Mouse (Mus musculus) forebrain, embryonic 14.5 days (tissue): ENCODE measurements at regions not wholly inside any gene's neighbourhood (a gene's known extent, or its start where the extent isn't known, plus 50 kb on each side); places are given as distances from the start of the nearest gene placed in this dataset.

Experiments used
- ATAC-seq: fragments of 200-750 bp; cut with Nextera tagmentation; 2 replicates; pipeline ENCODE4 v1.8.0; 2017; ENCODE audit warnings: mild to moderate bottlenecking, moderate library complexity
- DNase-seq: peaks from one replicate; pipeline ENCODE4 v3.0.0-alpha.2; 2015; ENCODE audit warnings: low spot score
- H3K27ac ChIP-seq: fragments of 300-500 bp; sonication (generic); 2 replicates; pipeline ENCODE4 v1.5.1; 2014; ENCODE audit warnings: low read depth, mild to moderate bottlenecking, control low read depth, low read length, moderate library complexity
- H3K27me3 ChIP-seq: fragments of 300-500 bp; sonication (generic); replicated peaks from 2 replicates; pipeline ENCODE4 v1.6.1; 2014; ENCODE audit warnings: low read length, control low read depth, mixed read lengths; ENCODE audit not compliant: control insufficient read depth, insufficient read depth
- H3K36me3 ChIP-seq: fragments of 300-500 bp; sonication (generic); 2 replicates; pipeline ENCODE4 v1.6.1; 2014; ENCODE audit warnings: low read length, control low read depth; ENCODE audit not compliant: control insufficient read depth, insufficient read depth
- H3K4me1 ChIP-seq: fragments of 300-500 bp; sonication (generic); 2 replicates; pipeline ENCODE4 v1.6.1; 2014; ENCODE audit warnings: antibody characterized with exemption, low read length, control low read depth; ENCODE audit not compliant: control insufficient read depth, insufficient read depth
- H3K4me2 ChIP-seq: fragments of 300-500 bp; sonication (generic); 2 replicates; pipeline ENCODE4 v1.6.1; 2014; ENCODE audit warnings: mild to moderate bottlenecking, control low read depth, low read length
- H3K4me3 ChIP-seq: fragments of 300-500 bp; sonication (generic); 2 replicates; pipeline ENCODE4 v1.5.1; 2014; ENCODE audit warnings: low read depth, low read length, control low read depth
- H3K9ac ChIP-seq: fragments of 300-500 bp; sonication (generic); 2 replicates; pipeline ENCODE4 v1.6.1; 2014; ENCODE audit warnings: mild to moderate bottlenecking, low read length, control low read depth, moderate library complexity
- H3K9me3 ChIP-seq: fragments of 300-500 bp; sonication (generic); replicated peaks from 2 replicates; pipeline ENCODE4 v1.6.1; 2016; ENCODE audit warnings: low read length, control low read depth, mixed read lengths; ENCODE audit not compliant: control insufficient read depth
- WGBS: fragments of 180-500 bp; shearing (Covaris S2); extraction: QIAGEN DNeasy Blood & Tissue Kit; methylation state at CpG from one replicate; pipeline ENCODE4 v1.1.7; 2014; 5-methylcytosine and 5-hydroxymethylcytosine counted together

DNA sequence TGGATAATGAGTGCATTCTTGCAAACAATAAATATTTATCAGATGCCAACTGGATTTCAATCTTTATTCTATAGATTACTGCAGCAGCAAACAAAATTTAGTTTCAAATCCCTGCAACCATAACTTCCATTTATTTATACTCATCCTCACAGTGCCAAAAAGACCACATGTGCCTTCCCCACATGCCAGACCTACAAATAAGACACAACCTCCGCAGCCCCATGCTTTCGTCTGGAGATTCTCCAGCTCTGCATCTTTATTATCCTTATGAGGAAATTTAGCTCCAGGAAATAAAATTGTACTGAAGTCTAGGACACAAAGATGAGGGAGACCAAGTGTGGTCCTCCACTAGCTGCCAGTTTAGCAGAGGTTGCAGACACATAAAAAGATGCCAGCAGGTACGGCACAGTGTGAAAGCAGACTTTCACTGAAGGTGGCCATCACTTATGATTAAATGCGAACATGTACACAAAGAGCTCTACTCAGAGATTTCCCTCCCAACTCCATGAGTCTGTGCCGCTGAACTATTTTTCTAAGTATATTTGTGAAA is 183.4 kb upstream of the Rag2 start:
- no peak overlapping the region for H3K27ac ChIP-seq
- no peaks in the 10 kb centered on the region for H3K4me1 ChIP-seq
- no peak overlapping the region for H3K9ac ChIP-seq
- 93% methylated on average over 5 of the region's 5 CpGs for WGBS
- H3K36me3 ChIP-seq, result no peaks in the 10 kb centered on the region
- no peak overlapping the region for H3K4me3 ChIP-seq
- no peaks in the 10 kb centered on the region for H3K27me3 ChIP-seq
- DNase-seq (no peak), ATAC-seq (no peak)
- no peak overlapping the region for H3K4me2 ChIP-seq
- no peaks in the 10 kb centered on the region for H3K9me3 ChIP-seq

DNA sequence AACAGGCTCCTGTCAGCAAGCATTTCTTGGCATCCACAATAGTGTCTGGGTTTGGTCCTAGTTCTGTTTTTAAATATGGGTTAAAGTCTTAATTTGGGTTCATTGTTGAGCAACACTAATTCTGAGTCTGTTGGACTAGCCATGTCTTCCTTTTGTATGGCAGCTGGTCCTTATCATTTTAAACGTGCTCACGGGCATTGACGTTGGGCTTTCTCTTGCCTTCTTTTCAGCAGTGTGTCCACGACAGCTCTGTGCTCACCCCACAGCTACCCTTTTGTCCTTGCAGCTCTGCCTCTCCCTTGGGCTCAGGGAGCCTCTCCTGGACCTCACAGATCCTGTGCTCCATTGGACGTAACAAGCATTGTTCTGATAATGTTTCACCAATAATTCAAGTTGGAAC is 168.9 kb upstream of the Rag2 start:
- H3K4me1 ChIP-seq, result no peaks in the 10 kb centered on the region
- 76% methylated on average over 5 of the region's 5 CpGs for WGBS
- ATAC-seq (no peak), DNase-seq (no peak)
- H3K9me3 ChIP-seq, result no peaks in the 10 kb centered on the region
- H3K27ac ChIP-seq, result no peak overlapping the region
- no peak overlapping the region for H3K4me3 ChIP-seq
- H3K36me3 ChIP-seq, result no peaks in the 10 kb centered on the region
- no peak overlapping the region for H3K4me2 ChIP-seq
- no peak overlapping the region for H3K9ac ChIP-seq
- H3K27me3 ChIP-seq, result no peaks in the 10 kb centered on the region

DNA sequence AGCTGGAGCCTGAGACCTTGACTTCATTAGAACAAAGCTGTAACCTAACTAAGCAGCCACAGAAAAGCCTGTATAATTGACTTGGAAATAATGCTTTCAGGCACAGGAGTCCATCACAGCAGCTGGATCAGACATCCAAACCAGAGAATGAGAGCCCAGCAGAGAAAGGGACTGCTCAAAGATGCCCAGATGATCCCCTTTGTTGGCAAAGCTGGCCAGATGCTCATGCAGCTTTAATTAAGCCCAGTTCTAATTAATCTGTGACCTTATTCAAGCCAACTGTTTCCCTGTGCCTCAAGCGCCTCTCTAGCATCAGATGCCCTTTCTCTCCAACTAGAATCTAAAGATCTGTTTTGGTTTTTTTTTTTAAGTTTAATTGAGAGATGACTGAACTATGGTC is 165.6 kb upstream of the Rag2 start:
- Histone ChIP-seq H3K9me3 (no peaks in the 10 kb centered on the region), H3K4me2 (no peak overlapping the region), H3K9ac (no peak overlapping the region), H3K27ac (no peak overlapping the region), H3K4me3 (no peak overlapping the region), H3K27me3 (no peaks in the 10 kb centered on the region), H3K4me1 (no peaks in the 10 kb centered on the region; the same call in 1 of the 2 replicates), H3K36me3 (no peaks in the 10 kb centered on the region)
- 42% methylated on average over 1 of the region's 1 CpGs for WGBS
- no peak for ATAC-seq
- no peak for DNase-seq

DNA sequence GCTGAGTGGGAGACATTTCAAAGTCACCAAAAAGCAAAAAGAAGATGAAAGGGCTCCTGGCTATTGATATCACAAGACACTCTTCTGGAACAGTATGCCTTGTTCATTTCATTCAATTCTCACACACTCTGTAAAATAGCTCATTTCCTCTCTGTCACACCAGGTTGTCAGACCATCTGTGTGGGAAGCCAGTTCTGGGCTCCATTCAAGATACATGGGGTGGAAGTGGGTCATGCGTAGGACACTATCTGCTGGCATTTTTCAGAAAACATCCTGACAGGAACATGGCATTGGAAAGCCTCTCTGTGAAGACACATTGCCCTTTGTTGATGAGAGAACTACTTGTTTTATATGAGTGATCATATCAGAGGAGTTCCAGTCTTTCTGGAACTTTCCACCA is 162.1 kb upstream of the Rag2 start:
- Histone ChIP-seq H3K36me3 (no peaks in the 10 kb centered on the region), H3K4me2 (no peak overlapping the region), H3K4me1 (no peaks in the 10 kb centered on the region; the same call in 1 of the 2 replicates), H3K27ac (no peak overlapping the region), H3K4me3 (no peak overlapping the region), H3K9me3 (no peaks in the 10 kb centered on the region), H3K27me3 (no peaks in the 10 kb centered on the region), H3K9ac (no peak overlapping the region)
- WGBS, result 94% methylated on average over 1 of the region's 1 CpGs
- ATAC-seq, result no peak
- DNase-seq, result no peak

DNA sequence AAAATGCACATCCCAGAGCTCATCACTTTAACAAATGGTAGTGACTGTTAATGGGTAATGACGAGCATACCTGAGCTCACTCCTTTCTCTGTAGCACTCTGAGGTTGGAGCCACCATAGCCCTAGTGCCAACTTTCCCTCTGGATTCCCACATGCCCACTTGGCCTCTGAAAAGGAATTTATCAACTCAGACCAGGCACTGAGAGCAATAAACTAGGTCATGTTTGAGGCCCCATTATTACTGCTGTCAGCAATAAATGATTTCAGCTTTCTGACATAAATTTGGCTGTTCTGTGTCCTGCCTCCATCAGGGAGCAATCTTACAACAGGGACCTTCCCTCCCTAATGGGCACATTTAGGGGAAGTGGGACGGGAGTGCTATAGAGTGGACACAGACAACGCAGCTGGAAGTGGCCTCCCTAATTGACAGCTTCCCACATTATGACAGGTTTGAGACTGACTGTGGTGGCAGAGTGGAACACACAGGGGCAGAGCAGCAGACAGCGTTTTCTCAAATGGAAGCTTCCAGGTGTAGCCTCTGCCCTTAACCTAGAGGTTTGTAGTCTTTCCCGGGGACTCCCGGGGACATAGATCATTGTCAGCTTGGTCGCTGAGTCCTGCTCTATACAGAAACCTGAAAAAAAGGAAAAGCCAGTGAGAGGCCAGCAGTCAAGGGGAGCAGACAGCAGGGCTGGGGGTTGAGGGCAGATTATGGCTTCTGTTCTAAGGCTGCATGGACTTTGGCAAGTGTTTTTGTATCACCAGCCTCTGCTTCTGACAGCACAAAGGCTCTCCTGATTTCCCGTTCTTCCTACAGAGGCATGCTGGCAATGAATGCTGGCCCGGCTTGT is 160.0 kb upstream of the Rag2 start:
- no peak for DNase-seq

DNA sequence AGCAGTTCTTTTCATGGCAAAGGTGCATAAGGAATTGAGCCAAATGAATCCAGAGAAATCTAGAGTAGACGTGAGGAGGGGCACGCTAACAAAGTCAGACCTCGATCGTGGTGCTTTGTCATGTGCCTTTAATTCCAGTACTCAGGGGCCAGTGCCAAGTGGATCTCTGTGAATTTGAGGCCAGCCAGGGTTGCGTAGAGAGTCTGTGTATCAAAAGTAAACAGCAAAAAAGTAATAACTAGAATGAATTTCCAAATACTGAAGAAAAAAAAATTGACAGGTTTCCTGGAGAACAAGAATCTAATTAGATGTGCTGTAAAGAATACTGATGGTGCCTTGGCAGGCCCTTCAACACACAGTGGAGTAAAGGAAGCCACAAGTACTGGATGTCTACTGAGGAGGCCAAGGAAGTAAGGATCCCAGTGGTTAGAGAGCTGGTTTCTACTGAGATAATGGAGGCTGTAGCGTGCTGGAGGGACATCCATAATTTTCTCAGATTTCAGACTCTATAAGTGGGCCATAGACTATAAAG is 153.9 kb upstream of the Rag2 start:
- H3K36me3 ChIP-seq, result no peaks in the 10 kb centered on the region
- WGBS, result 87% methylated on average over 6 of the region's 6 CpGs
- no peaks in the 10 kb centered on the region for H3K9me3 ChIP-seq
- H3K4me1 ChIP-seq, result no peaks in the 10 kb centered on the region
- no peak overlapping the region for H3K4me2 ChIP-seq
- H3K4me3 ChIP-seq, result no peak overlapping the region
- H3K27ac ChIP-seq, result no peak overlapping the region
- no peak for DNase-seq
- H3K27me3 ChIP-seq, result no peaks in the 10 kb centered on the region
- no peak overlapping the region for H3K9ac ChIP-seq
- ATAC-seq, result no peak

More for the DNA sequence above, 160.0 kb upstream of the Rag2 start:
- Histone ChIP-seq H3K36me3 (no peaks in the 10 kb centered on the region), H3K4me2 (no peak overlapping the region), H3K27me3 (no peaks in the 10 kb centered on the region), H3K4me3 (no peak overlapping the region), H3K4me1 (no peaks in the 10 kb centered on the region; the same call in 1 of the 2 replicates), H3K27ac (no peak overlapping the region), H3K9me3 (no peaks in the 10 kb centered on the region), H3K9ac (no peak overlapping the region)
- ATAC-seq, result no peak
- WGBS, result 77% methylated on average over 9 of the region's 9 CpGs

DNA sequence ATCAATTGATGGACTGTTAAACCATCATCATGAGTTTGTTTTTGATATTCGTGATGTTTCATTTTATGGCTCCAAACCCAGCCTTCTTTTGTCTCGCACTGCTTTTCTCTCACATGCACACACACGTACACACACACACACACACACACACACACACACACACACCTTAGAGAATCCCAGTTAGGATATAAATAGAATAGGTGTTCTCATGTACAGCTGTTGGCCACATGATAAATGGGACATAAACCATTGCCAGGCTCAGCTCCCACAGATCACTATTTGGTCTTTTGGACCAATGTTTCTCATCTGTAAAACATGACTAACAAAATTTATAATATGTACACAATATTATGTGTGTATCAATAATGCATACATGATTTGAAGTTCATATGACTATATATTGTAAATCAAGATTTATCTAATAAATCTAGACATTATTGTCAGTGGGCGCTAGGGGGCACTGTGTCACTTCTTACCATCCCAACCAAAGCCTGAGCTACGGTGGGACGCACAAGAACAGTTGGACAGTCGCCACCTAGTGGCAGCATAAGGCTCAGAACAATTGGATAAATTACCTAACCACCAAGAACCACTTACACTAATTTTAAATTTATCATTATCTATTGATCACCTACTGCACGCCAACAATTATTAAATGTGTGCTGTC is 151.9 kb upstream of the Rag2 start:
- H3K4me2 ChIP-seq, result no peak overlapping the region
- DNase-seq (peak; percentile 94), ATAC-seq (peak; percentile 92)
- no peaks in the 10 kb centered on the region for H3K4me1 ChIP-seq
- no peaks in the 10 kb centered on the region for H3K27me3 ChIP-seq
- no peaks in the 10 kb centered on the region for H3K36me3 ChIP-seq
- H3K27ac ChIP-seq, result no peak overlapping the region
- no peak overlapping the region for H3K9ac ChIP-seq
- H3K9me3 ChIP-seq, result no peaks in the 10 kb centered on the region
- no peak overlapping the region for H3K4me3 ChIP-seq
- 31% methylated on average over 8 of the region's 8 CpGs for WGBS

DNA sequence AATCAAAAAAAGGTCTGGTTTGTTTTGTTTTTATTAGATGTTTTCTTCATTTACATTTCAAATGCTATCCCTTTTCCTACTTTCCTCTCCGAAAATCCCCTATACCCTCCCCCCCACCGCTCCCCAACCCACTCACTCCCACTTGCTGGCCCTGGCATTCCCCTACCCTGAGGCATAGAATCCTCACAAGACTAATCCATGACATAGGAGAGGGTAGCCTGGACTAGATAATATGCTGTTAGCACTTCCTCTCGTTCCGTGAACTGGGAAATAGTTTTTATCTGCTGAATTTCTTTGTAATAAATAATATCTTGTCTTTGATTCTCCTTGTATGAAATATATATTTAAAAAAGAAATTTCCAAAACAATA is 151.4 kb upstream of the Rag2 start:
- no peaks in the 10 kb centered on the region for H3K4me1 ChIP-seq
- WGBS, result 85% methylated on average over 4 of the region's 4 CpGs
- no peak overlapping the region for H3K9ac ChIP-seq
- H3K36me3 ChIP-seq, result no peaks in the 10 kb centered on the region
- no peak for DNase-seq
- no peak overlapping the region for H3K27ac ChIP-seq
- ATAC-seq, result peak; percentile 69; the same call in 1 of the 2 replicates
- no peaks in the 10 kb centered on the region for H3K9me3 ChIP-seq
- no peak overlapping the region for H3K4me2 ChIP-seq
- no peaks in the 10 kb centered on the region for H3K27me3 ChIP-seq
- no peak overlapping the region for H3K4me3 ChIP-seq

DNA sequence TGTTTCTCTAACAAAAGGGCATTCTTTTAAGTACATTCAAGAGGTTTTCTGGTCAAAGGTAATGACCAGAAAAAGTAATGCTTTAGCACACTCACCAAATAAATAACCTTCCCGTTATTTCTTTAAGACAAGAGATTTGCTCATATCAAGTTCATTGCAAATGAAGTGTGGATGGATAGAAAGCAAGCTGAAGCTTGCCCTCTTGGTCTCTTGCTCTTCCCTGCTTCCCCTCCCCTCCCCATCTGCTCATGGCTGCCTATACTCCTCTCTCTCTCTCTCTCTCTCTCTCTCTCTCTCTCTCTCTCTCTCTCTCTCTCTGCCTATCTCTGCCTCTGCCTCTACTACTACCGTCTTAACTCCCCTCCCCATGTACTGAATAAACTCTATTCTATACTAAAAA is 147.7 kb upstream of the Rag2 start:
- no peak for ATAC-seq
- H3K4me1 ChIP-seq, result no peaks in the 10 kb centered on the region
- DNase-seq, result no peak
- no peaks in the 10 kb centered on the region for H3K9me3 ChIP-seq
- H3K27ac ChIP-seq, result no peak overlapping the region
- no peak overlapping the region for H3K4me3 ChIP-seq
- WGBS, result 64% methylated on average over 2 of the region's 2 CpGs
- H3K36me3 ChIP-seq, result no peaks in the 10 kb centered on the region
- no peak overlapping the region for H3K4me2 ChIP-seq
- no peak overlapping the region for H3K9ac ChIP-seq
- H3K27me3 ChIP-seq, result no peaks in the 10 kb centered on the region
